In genomic region chr1:163994721-163995608, GRCm38 (mm10) we compare ENCODE assay signal across 7 mouse cellular contexts. TPM values are rescaled to one million over a fixed set of nuclear protein-coding genes. Genes with fewer than 3 reads are reported as not detected.
A peak's percentile ranks its signal among the peaks of the same experiment; 100 is the strongest.
DNase-seq lines count a peak whose midpoint lies in the region; ATAC-seq lines count a peak whose summit lies in the region.

BC055324 (minus strand) TSS chr1:163994796.
Mettl18 (plus strand) TSS chr1:163994889.

- no peaks in the 10 kb centered on the region for H3K27me3 ChIP-seq in embryonic facial prominence, embryonic 11.5 days (ENCODE audit: control insufficient read depth, insufficient read depth, low read length)
- no peaks in the 10 kb centered on the region for H3K27me3 ChIP-seq in limb, embryonic 10.5 days (ENCODE audit: low read depth, poor library complexity, severe bottlenecking)
- no peaks in the 10 kb centered on the region for H3K27me3 ChIP-seq in midbrain, embryonic 13.5 days

- 3% methylated on average over 43 of the region's 43 CpGs for WGBS in embryonic facial prominence, embryonic 11.5 days
- WGBS in limb, embryonic 10.5 days: 5% methylated on average over 43 of the region's 43 CpGs
- WGBS in midbrain, embryonic 13.5 days: 3% methylated on average over 43 of the region's 43 CpGs

- DNase-seq in adrenal gland, postnatal 14 days: peak; percentile 94
- peak; percentile 95 for DNase-seq in embryonic facial prominence, embryonic 11.5 days (ENCODE audit: low spot score)
- DNase-seq in kidney, adult 11 months: peak; percentile 86
- DNase-seq in limb, embryonic 10.5 days (ENCODE audit: low spot score): peak; percentile 94
- DNase-seq in spleen, adult 12 weeks (ENCODE audit: low spot score): peak; percentile 89

- peak within 1 kb of the TSS; percentile 66 for H3K4me2 ChIP-seq in embryonic facial prominence, embryonic 11.5 days (ENCODE audit: low read depth, low read length)
- H3K4me2 ChIP-seq in midbrain, embryonic 13.5 days (replicated peaks): peak within 1 kb of the TSS; percentile 79

- H3K4me1 ChIP-seq in embryonic facial prominence, embryonic 11.5 days (ENCODE audit: control insufficient read depth, insufficient read depth, low read length): no peaks in the 10 kb centered on the region
- peaks cover 17% of the 10 kb centered on the region for H3K4me1 ChIP-seq in limb, embryonic 10.5 days
- peaks cover 15% of the 10 kb centered on the region for H3K4me1 ChIP-seq in midbrain, embryonic 13.5 days (replicated peaks)

- H3K36me3 ChIP-seq in embryonic facial prominence, embryonic 11.5 days (replicated peaks; ENCODE audit: control insufficient read depth, insufficient read depth, low read depth, low read length): no peaks in the 10 kb centered on the region
- peaks cover 15% of the 10 kb centered on the region for H3K36me3 ChIP-seq in limb, embryonic 10.5 days
- no peaks in the 10 kb centered on the region for H3K36me3 ChIP-seq in midbrain, embryonic 13.5 days

- peak; percentile 95 for ATAC-seq in embryonic facial prominence, embryonic 11.5 days (replicated peaks; ENCODE audit: insufficient number of reproducible peaks, low FRiP score, low TSS enrichment, low read depth)
- ATAC-seq in granulocyte monocyte progenitor cell, adult 5-6 weeks (replicated peaks; ENCODE audit: poor library complexity, severe bottlenecking): peak; percentile 99
- peak; percentile 98 for ATAC-seq in midbrain, embryonic 13.5 days

- H3K27ac ChIP-seq in embryonic facial prominence, embryonic 11.5 days (replicated peaks; ENCODE audit: low read depth, low read length): no peak within 1 kb of the TSS
- H3K27ac ChIP-seq in limb, embryonic 10.5 days: peak within 1 kb of the TSS; percentile 92
- H3K27ac ChIP-seq in midbrain, embryonic 13.5 days: peak within 1 kb of the TSS; percentile 67

- H3K4me3 ChIP-seq in embryonic facial prominence, embryonic 11.5 days (ENCODE audit: low read depth, low read length): peak within 1 kb of the TSS; percentile 54
- H3K4me3 ChIP-seq in limb, embryonic 10.5 days: peak within 1 kb of the TSS; percentile 73
- H3K4me3 ChIP-seq in midbrain, embryonic 13.5 days (replicated peaks): peak within 1 kb of the TSS; percentile 86

- peak within 1 kb of the TSS; percentile 66 for H3K9ac ChIP-seq in embryonic facial prominence, embryonic 11.5 days (replicated peaks; ENCODE audit: low read length)
- peak within 1 kb of the TSS; percentile 80 for H3K9ac ChIP-seq in midbrain, embryonic 13.5 days (replicated peaks)

- H3K9me3 ChIP-seq in embryonic facial prominence, embryonic 11.5 days (replicated peaks; ENCODE audit: control insufficient read depth, low read length): no peaks in the 10 kb centered on the region
- H3K9me3 ChIP-seq in limb, embryonic 10.5 days (replicated peaks): no peaks in the 10 kb centered on the region
- no peaks in the 10 kb centered on the region for H3K9me3 ChIP-seq in midbrain, embryonic 13.5 days

RNA-seq across cellular contexts. Expression of gene BC055324, which starts in this region (rescaled TPM):
- 3.1 and 5.3 TPM in 2 replicates for total RNA-seq in adrenal gland, postnatal 14 days (2021)
- polyA plus RNA-seq in embryonic facial prominence, embryonic 11.5 days (2014; fragmentation: Nextera tagmentation; extraction: Ambion mirVana): 44.1 and 52.6 TPM in 2 replicates
- 14.0 and 15.0 TPM in 2 replicates for total RNA-seq in granulocyte monocyte progenitor cell, adult 5-6 weeks (2014; fragmentation: Nextera tagmentation)
- total RNA-seq in granulocyte monocyte progenitor cell, adult 5-6 weeks (2017): 20.6 and 28.5 TPM in 2 replicates
- 46.9 and 49.3 TPM in 2 replicates for polyA plus RNA-seq in limb, embryonic 10.5 days (2016; fragmentation: Nextera tagmentation; extraction: Ambion mirVana)
- 11.0 and 11.2 TPM in 2 replicates for polyA plus RNA-seq in midbrain, embryonic 13.5 days (2015; fragmentation: Nextera tagmentation; extraction: Ambion mirVana)

RNA-seq across cellular contexts. Expression of gene Mettl18, which starts in this region (rescaled TPM):
- 3.0 and 5.2 TPM in 2 replicates for total RNA-seq in adrenal gland, postnatal 14 days (2021)
- polyA plus RNA-seq in embryonic facial prominence, embryonic 11.5 days (2014; fragmentation: Nextera tagmentation; extraction: Ambion mirVana): 11.1 and 12.4 TPM in 2 replicates
- total RNA-seq in granulocyte monocyte progenitor cell, adult 5-6 weeks (2014; fragmentation: Nextera tagmentation): 2.5 and 6.7 TPM in 2 replicates
- 12.4 and 13.4 TPM in 2 replicates for total RNA-seq in granulocyte monocyte progenitor cell, adult 5-6 weeks (2017)
- 10.4 and 12.0 TPM in 2 replicates for polyA plus RNA-seq in limb, embryonic 10.5 days (2016; fragmentation: Nextera tagmentation; extraction: Ambion mirVana)
- 8.0 and 10.5 TPM in 2 replicates for polyA plus RNA-seq in midbrain, embryonic 13.5 days (2015; fragmentation: Nextera tagmentation; extraction: Ambion mirVana)
